Mouse (Mus musculus) embryonic facial prominence, embryonic 13.5 days (tissue): Measurements from ENCODE around the gene Kin. TPM values are rescaled to one million over a fixed set of nuclear protein-coding genes. Genes with fewer than 3 reads are reported as not detected.

Experiments used
- ATAC-seq: fragments of 200-750 bp; cut with Nextera tagmentation; 2 replicates; pipeline ENCODE4 v1.8.0; 2017; ENCODE audit warnings: low read depth; ENCODE audit not compliant: insufficient number of reproducible peaks, insufficient read depth, low FRiP score, low TSS enrichment
- H3K27ac ChIP-seq: fragments of 300-500 bp; sonication (generic); 2 replicates; pipeline ENCODE4 v1.5.1; 2015; ENCODE audit warnings: moderate library complexity, mild to moderate bottlenecking, inconsistent platforms
- H3K27me3 ChIP-seq: fragments of 300-500 bp; sonication (generic); 2 replicates; pipeline ENCODE4 v1.6.1; 2015; ENCODE audit warnings: mild to moderate bottlenecking, inconsistent platforms
- H3K36me3 ChIP-seq: fragments of 300-500 bp; sonication (generic); 2 replicates; pipeline ENCODE4 v1.6.1; 2015; ENCODE audit warnings: mild to moderate bottlenecking, inconsistent platforms
- H3K4me1 ChIP-seq: fragments of 300-500 bp; sonication (generic); 2 replicates; pipeline ENCODE4 v1.6.1; 2015; ENCODE audit warnings: inconsistent platforms
- H3K4me2 ChIP-seq: fragments of 300-500 bp; sonication (generic); 2 replicates; pipeline ENCODE4 v1.6.1; 2015; ENCODE audit warnings: moderate library complexity, mild to moderate bottlenecking, inconsistent platforms
- H3K4me3 ChIP-seq: fragments of 300-500 bp; sonication (generic); 2 replicates; pipeline ENCODE4 v1.5.1; 2015; ENCODE audit warnings: mild to moderate bottlenecking, inconsistent platforms
- H3K9ac ChIP-seq: fragments of 300-500 bp; sonication (generic); 2 replicates; pipeline ENCODE4 v1.6.1; 2015; ENCODE audit warnings: mild to moderate bottlenecking, inconsistent platforms
- H3K9me3 ChIP-seq: fragments of 300-500 bp; sonication (generic); 2 replicates; pipeline ENCODE4 v1.6.1; 2016; ENCODE audit warnings: inconsistent platforms
- WGBS: fragments of 180-500 bp; shearing (Covaris S2); methylation state at CpG from one replicate; pipeline ENCODE4 v1.1.7; 2015; ENCODE audit warnings: mixed read lengths; 5-methylcytosine and 5-hydroxymethylcytosine counted together
- polyA plus RNA-seq: library from polyadenylated mRNA; unstranded; fragments of >200 nt; fragmentation: Nextera tagmentation; extraction: Ambion mirVana; gene quantifications from 2 replicates; pipeline ENCODE4 v1.2.1, GENCODE M21; 2015

The Kin gene
- polyA plus RNA-seq, 1 experiment from 2014 or later, result 33.3 TPM

DNA sequence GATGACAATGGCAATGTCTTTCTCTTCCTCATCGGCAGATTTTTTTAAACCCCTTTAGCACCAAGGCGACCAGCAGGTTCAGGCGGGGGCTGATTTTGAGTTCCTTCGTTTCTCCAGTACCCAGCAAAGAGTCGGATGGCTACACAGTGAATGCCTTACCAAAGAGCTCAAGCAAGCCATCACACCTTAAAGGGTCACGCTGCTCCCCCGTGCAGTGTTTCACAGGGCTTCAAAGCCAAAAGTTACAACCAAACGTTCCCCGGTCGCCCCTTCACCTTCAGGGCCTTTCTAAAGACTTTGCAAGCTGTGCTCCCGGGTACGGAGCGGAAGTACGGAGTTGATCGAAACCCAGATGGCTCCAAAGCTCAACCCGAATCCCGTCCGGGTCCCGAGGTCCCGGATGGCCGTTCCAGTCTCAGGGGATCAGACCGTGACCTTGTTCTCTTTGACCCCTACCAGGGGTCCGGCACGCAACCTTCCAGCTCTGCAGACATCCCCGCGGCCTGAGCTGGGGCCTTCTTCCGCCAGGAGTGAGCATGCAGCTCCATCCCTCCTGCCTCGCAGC, 566 bp upstream of the Kin start:
- peak overlapping the region; percentile 91 for H3K27ac ChIP-seq
- ATAC-seq, result no peak
- H3K27me3 ChIP-seq, result no peaks in the 10 kb centered on the region
- H3K4me3 ChIP-seq, result peak overlapping the region; percentile 92
- H3K9me3 ChIP-seq, result no peaks in the 10 kb centered on the region
- peaks cover 17% of the 10 kb centered on the region for H3K36me3 ChIP-seq
- peaks cover 30% of the 10 kb centered on the region for H3K4me1 ChIP-seq
- H3K4me2 ChIP-seq, result peak overlapping the region; percentile 61
- WGBS, result under 1% methylated on average over 28 of the region's 28 CpGs
- H3K9ac ChIP-seq, result peak overlapping the region; percentile 100

DNA sequence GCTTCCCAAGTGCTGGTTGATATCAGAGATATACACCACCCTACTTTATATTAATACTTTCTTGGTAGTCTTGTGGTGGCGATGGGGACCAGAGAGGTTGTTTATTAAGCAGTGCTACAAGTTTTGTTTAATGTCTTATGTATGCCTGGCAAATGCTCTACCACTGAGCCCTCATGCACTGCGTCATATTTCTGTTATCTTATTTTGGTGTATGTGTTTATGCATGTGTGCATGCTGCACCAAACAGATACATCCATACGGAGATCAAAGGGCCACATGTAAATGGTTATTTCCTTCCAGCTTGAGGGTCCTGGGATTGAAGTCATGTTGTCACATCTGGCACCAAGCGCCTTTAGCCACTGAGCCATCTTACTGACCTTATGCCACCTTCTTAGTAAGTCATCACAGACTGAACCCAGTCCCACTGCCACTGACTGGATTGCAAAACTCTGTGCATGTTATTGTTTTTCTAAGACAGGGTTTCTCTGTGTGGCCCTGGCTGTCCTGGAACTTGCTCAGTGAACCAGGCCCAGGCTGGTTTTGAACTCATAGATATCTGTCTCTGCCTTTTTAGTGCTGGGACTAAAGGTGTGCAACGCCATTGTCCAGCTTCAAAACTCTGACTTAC, 1.2 kb downstream of the Kin start:
- peak overlapping the region; percentile 76 for H3K4me2 ChIP-seq
- peak overlapping the region; percentile 100; the same call in 1 of the 2 replicates for H3K9ac ChIP-seq
- WGBS, result 84% methylated on average over 5 of the region's 5 CpGs

DNA sequence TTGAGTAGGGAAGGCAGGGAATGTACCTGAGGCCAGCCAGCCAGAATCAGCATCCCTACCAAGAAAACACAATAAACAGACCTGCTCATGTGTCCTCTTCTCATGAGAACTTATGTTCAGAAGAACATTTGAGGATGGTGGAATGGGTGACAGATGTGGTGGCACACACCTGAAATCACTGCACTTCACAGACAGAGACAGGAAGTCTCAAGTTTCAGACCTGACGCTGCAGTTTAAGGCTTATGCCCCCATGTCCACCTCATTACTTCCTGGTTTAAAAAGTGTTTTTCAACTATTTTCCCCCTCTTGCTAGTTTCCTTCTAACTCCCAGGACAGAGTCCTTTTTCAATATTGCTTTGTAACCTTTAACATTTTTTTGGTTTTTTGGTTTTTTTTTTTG, 2.3 kb downstream of the Kin start:
- H3K27ac ChIP-seq, result no peak overlapping the region
- H3K9ac ChIP-seq, result no peak overlapping the region
- peaks cover 25% of the 10 kb centered on the region for H3K4me1 ChIP-seq
- H3K4me2 ChIP-seq, result no peak overlapping the region
- no peak for ATAC-seq
- H3K9me3 ChIP-seq, result no peaks in the 10 kb centered on the region
- H3K27me3 ChIP-seq, result no peaks in the 10 kb centered on the region
- WGBS, result 37% methylated on average over 1 of the region's 1 CpGs
- H3K4me3 ChIP-seq, result no peak overlapping the region
- H3K36me3 ChIP-seq, result peaks cover 23% of the 10 kb centered on the region

More for the DNA sequence above, 1.2 kb downstream of the Kin start:
- peaks cover 29% of the 10 kb centered on the region for H3K4me1 ChIP-seq
- ATAC-seq, result no peak
- H3K9me3 ChIP-seq, result no peaks in the 10 kb centered on the region
- H3K27ac ChIP-seq, result no peak overlapping the region
- H3K4me3 ChIP-seq, result peak overlapping the region; percentile 92
- no peaks in the 10 kb centered on the region for H3K27me3 ChIP-seq
- peaks cover 13% of the 10 kb centered on the region for H3K36me3 ChIP-seq

DNA sequence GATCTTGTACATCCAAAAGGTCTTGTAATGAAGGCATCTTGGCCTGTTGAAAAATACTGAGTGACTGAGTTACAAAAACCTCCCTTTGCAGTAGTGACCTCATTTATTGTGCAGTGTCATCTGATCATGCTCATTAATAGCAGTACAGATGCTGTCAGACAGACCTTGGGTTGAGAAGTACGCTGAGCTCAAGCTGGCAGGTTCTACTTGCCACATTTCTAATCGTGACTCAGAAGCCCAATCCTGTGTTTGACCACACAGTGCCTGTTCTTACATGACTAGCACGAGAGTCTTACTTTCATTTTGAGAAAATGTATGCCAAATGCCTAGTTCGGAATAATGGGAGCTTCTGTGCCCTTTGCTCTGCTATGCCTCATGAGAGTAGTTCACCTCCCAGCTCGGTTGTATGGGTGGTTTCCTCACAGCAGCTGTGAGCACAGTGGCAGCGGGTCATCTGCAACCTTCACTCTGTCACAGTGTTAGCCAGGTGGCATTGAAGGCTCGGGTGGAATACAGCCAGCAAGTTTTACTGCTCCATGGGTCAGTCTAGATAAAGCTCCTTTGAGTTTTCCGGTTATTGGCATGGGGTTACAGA, 7.0 kb downstream of the Kin start:
- Histone ChIP-seq H3K9ac (no peak overlapping the region), H3K36me3 (peaks cover 56% of the 10 kb centered on the region), H3K27ac (no peak overlapping the region), H3K27me3 (no peaks in the 10 kb centered on the region), H3K9me3 (no peaks in the 10 kb centered on the region), H3K4me2 (no peak overlapping the region), H3K4me3 (no peak overlapping the region), H3K4me1 (0 out of 2 replicates have a peak, but pooled peaks cover 3% of the 10 kb centered on the region)
- no peak for ATAC-seq
- 81% methylated on average over 8 of the region's 8 CpGs for WGBS

DNA sequence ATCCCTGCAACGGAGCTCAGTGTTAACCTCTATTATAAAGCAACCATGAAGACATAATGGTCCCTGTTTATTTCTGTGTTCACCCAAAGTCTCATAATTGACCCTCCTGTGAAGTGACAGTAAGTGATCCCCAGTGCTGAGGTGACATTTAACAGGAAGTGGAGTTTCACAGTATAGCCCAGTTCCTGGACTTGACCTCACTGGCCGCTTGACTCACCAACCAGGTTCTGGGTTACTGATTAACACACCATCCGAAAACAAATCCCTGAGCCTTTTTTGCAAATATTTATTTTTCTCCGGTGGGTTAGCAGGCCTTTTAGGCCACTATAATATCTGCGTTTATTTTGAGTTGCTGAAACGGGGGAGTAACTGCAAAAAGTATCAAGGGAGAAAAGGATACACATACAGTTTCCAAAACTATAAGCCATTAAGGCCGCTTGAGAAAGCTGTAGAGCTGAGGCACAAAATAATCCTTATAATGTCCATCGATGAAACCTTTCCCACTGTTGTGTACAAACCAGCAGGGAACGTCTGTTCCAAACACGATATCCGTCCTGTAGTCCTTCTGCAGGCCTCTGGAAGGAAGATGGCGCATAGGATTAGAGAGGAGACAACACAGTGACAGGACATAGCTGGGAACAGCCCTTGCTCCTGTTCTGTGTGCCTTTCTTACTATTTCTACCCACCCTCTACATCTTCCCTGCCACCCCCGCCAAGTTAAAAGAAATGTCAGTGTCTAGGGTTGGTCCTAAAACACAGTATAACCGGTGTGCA, 14.1 kb downstream of the Kin start:
- H3K27ac ChIP-seq, result no peak overlapping the region
- 90% methylated on average over 14 of the region's 14 CpGs for WGBS
- no peaks in the 10 kb centered on the region for H3K27me3 ChIP-seq
- no peaks in the 10 kb centered on the region for H3K9me3 ChIP-seq
- no peak overlapping the region for H3K9ac ChIP-seq
- no peak overlapping the region for H3K4me3 ChIP-seq
- ATAC-seq, result no peak
- no peak overlapping the region for H3K4me2 ChIP-seq
- peaks cover 39% of the 10 kb centered on the region for H3K36me3 ChIP-seq
- no peaks in the 10 kb centered on the region for H3K4me1 ChIP-seq

DNA sequence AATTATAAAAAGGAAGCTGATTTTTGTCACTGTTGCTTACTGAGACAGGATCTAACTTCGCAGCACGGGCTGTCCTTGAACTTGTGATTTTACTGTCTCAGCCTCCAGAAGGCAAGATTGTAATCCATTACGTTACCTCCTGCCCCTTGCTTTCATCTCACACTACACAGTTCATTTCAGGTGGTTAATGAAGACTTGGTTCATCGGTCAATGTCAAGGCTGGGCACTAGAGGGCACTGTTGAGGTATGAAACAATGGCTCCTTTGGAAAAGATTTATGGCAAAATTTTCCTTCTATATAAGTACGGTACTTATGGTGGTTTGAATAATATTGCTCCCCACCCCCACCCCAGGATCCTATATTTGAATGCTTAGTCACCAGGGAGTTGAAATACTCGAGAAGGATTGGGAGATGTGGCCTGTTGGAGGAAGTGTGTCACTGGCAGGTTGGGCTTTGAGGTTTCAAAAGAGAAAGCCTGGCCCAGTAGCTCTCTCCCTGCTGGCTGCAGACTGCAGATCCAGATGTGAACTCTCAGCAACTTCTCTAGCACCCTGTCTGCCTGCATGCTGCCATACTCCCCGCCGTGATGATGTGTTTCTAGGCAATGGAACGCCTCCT, 18.3 kb downstream of the Kin start:
- Histone ChIP-seq H3K27me3 (no peaks in the 10 kb centered on the region), H3K4me1 (no peaks in the 10 kb centered on the region), H3K4me3 (no peak overlapping the region), H3K36me3 (0 out of 2 replicates have a peak, but pooled peaks cover 7% of the 10 kb centered on the region), H3K4me2 (no peak overlapping the region), H3K9ac (no peak overlapping the region), H3K27ac (no peak overlapping the region), H3K9me3 (no peaks in the 10 kb centered on the region)
- WGBS, result 36% methylated on average over 9 of the region's 9 CpGs
- ATAC-seq, result no peak

DNA sequence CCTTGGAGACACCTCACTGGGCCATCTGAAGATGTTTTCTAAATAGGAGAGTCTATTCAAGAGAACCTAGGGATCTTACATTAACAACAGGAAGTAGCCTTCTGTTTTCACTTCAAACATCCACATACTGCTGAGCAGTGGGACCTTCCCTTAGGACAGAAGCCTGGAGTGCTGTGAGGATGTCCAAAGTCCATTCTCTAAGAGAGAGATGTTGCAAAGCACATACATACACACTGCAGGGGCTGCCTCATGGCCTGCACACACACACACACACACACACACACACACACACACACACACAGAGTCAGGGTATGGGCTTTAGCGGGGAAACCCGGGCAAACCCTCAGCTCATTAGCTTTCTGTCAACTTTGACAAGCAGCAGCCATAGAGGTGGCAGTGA, 20.1 kb downstream of the Kin start:
- Histone ChIP-seq H3K4me2 (no peak overlapping the region), H3K4me3 (no peak overlapping the region), H3K36me3 (no peaks in the 10 kb centered on the region), H3K4me1 (no peaks in the 10 kb centered on the region), H3K9me3 (no peaks in the 10 kb centered on the region), H3K9ac (no peak overlapping the region), H3K27me3 (no peaks in the 10 kb centered on the region), H3K27ac (no peak overlapping the region)
- ATAC-seq, result no peak
- WGBS, result 80% methylated on average over 2 of the region's 2 CpGs

DNA sequence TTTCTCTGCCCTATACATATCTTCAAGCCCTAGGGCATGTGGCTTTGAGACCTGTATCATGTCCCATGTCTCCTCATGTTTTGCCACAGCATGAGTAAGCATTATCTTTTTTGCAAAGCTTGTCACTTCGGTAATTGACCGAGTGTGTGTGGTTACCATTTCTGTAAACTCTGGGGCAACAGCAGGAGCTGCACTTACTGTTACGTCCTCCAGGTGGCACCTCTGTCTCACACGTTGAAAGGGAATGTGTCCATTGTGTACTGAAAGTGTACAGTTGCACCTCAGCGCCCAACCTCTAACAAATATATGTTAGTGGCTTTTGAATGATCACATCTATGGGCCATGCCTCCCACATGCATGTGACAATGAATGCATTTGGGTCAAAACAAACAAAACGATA, 20.8 kb downstream of the Kin start:
- Histone ChIP-seq H3K4me2 (no peak overlapping the region), H3K9ac (no peak overlapping the region), H3K4me3 (no peak overlapping the region), H3K27me3 (no peaks in the 10 kb centered on the region), H3K9me3 (no peaks in the 10 kb centered on the region), H3K27ac (no peak overlapping the region), H3K4me1 (no peaks in the 10 kb centered on the region), H3K36me3 (no peaks in the 10 kb centered on the region)
- 41% methylated on average over 6 of the region's 6 CpGs for WGBS
- ATAC-seq, result no peak

DNA sequence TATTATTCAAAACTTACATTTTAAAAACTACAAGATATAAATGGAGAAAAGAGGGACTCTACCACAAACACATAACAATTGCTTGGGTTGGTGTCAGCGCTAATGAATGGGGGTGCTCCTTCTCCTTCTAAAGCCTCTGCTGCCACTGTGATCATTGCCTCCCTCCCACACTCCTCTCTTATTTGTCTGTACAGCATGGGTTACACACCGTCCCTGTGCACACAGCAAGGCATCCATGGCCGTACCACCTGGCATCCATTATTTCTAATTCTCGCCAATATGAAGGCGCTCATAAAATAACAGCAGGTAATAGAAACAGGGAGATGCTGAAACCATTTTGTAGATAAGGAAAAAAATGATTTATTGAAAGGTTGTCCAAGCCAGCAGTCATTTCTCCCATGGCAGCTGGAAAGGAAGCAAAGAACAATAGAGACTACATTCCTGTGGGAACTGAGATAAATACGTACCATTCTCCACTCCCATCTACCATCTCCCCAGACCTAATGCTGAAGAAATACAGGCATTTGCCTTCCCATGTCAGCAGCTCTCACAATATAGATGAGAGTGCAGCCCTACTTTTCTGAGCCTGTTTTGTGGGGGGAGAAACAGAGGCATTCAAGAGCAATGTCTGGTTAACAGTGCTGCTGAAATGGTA, 28.3 kb downstream of the Kin start:
- H3K36me3 ChIP-seq, result no peaks in the 10 kb centered on the region
- no peak for ATAC-seq

DNA sequence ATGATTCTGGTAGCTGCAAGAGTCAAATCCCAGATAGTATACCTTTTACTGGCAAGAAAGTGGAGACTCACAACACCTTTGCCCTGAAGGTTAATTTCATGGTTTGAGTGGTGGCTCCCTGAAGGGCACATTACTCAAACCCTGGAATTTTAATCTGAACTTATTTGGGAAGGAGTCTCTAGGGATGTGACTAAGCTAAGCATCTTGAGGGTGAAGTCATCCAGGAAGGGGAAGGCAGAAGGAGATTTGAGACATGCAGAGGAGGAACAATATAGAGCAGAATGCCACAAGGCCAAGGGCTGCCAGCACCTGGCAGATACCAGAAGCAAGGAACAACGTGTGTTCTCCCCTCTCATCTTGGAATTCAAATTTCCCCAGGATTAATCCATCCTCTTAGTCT, 38.4 kb downstream of the Kin start:
- no peak for ATAC-seq
- H3K4me1 ChIP-seq, result no peaks in the 10 kb centered on the region
- no peak overlapping the region for H3K9ac ChIP-seq
- H3K4me2 ChIP-seq, result no peak overlapping the region
- WGBS, result 63% methylated on average over 1 of the region's 1 CpGs
- H3K4me3 ChIP-seq, result no peak overlapping the region
- no peaks in the 10 kb centered on the region for H3K27me3 ChIP-seq
- H3K27ac ChIP-seq, result no peak overlapping the region
- no peaks in the 10 kb centered on the region for H3K9me3 ChIP-seq
- no peaks in the 10 kb centered on the region for H3K36me3 ChIP-seq

More for the DNA sequence above, 28.3 kb downstream of the Kin start:
- WGBS, result 63% methylated on average over 6 of the region's 6 CpGs
- H3K9ac ChIP-seq, result no peak overlapping the region
- H3K4me3 ChIP-seq, result no peak overlapping the region
- H3K4me2 ChIP-seq, result no peak overlapping the region
- H3K9me3 ChIP-seq, result no peaks in the 10 kb centered on the region
- H3K27me3 ChIP-seq, result no peaks in the 10 kb centered on the region
- no peaks in the 10 kb centered on the region for H3K4me1 ChIP-seq
- H3K27ac ChIP-seq, result no peak overlapping the region

DNA sequence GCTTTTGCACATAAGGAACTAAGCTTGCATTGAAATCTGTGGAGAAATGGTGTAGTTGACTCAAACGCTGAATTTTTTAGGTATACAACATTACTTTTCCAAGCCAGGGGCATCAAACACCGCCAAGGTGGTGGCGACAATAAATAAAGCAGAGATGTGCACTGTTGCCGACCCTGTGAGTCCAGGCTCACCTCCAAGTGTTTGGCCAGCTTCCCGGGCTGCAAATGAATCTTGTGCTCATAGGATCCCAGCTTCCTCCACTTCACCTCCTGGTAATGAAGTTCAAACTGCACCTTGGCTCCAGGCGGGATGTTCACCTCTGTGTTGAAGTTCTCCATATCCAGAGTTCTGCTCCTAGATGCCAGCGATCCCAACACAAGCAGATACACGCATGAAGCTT, 38.9 kb downstream of the Kin start:
- H3K36me3 ChIP-seq, result no peaks in the 10 kb centered on the region
- H3K9me3 ChIP-seq, result no peaks in the 10 kb centered on the region
- 89% methylated on average over 8 of the region's 8 CpGs for WGBS
- no peak overlapping the region for H3K4me2 ChIP-seq
- no peak overlapping the region for H3K4me3 ChIP-seq
- H3K9ac ChIP-seq, result no peak overlapping the region
- no peak overlapping the region for H3K27ac ChIP-seq
- H3K27me3 ChIP-seq, result no peaks in the 10 kb centered on the region
- H3K4me1 ChIP-seq, result no peaks in the 10 kb centered on the region
- no peak for ATAC-seq
